Mouse (Mus musculus) liver, postnatal 0 days (tissue): ENCODE measurements around the gene Slc13a3.

Experiments used
- CTCF ChIP-seq: sonication (generic); IDR thresholded peaks from 2 replicates; pipeline ENCODE4 v1.5.1; 2016; ENCODE audit warnings: antibody characterized with exemption, low read depth
- EP300 ChIP-seq: IDR thresholded peaks from 2 replicates; pipeline ENCODE4 v1.6.1; 2016; ENCODE audit warnings: antibody characterized with exemption, low read depth, mild to moderate bottlenecking

DNA sequence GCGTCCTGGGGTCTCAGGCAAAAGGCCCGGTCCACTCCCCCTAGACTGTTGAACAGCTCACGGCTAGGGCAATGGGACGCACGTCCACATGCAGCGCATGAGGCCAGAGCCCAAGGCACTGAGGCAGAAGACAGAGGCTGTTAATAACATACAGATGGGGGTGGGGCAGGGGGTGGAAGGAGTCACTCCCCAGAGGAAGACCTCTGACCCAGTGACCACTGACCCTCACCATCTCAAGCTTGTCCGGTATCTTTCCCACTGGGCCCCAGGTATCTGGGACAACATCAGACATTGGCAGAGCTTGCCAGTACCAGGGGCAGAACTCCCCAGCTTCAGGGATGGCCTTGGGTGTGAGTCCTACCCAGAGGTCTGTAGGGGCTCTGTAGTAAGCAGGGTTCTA, 34.1 kb downstream of the Slc13a3 start:
- no peak for TF ChIP-seq CTCF
- TF ChIP-seq EP300 = no peak
